ENCODE assay signal across 19 mouse cellular contexts in genomic region chr1:187178546-187178945, GRCm38 (mm10). TPM values are rescaled to one million over a fixed set of nuclear protein-coding genes. Genes with fewer than 3 reads are reported as not detected.
"Had no signal": no experiment of that assay in that cellular context is flagged by ENCODE, and none has a peak within 500 bp of the region (broad histone marks: within the 10 kb centered on the region; RNA-seq: fewer than 3 reads in every experiment).

No protein-coding gene starts in this region.

- H3K27me3 ChIP-seq: liver, embryonic 15.5 days; lung, embryonic 15.5 days; megakaryocyte, embryonic 14.5 days; midbrain, embryonic 12.5 days; neural tube, embryonic 12.5 days; stomach, embryonic 15.5 days had no signal

- DNase-seq: liver, postnatal 0 days; lung, adult 2 months; lung, postnatal 14 days; lung, postnatal 36 days; midbrain, embryonic 14.5 days; right cerebral cortex, postnatal 14 days; thymus, adult 2 months; thymus, postnatal 25 days had no signal

- H3K4me1 ChIP-seq: liver, embryonic 15.5 days; lung, embryonic 15.5 days; megakaryocyte, embryonic 14.5 days; midbrain, embryonic 12.5 days; neural tube, embryonic 12.5 days; stomach, embryonic 15.5 days had no signal

- H3K4me3 ChIP-seq: liver, embryonic 15.5 days; lung, embryonic 15.5 days; megakaryocyte, embryonic 14.5 days; midbrain, embryonic 12.5 days; neural tube, embryonic 12.5 days; stomach, embryonic 15.5 days had no signal

- H3K36me3 ChIP-seq: liver, embryonic 15.5 days; lung, embryonic 15.5 days; midbrain, embryonic 12.5 days; neural tube, embryonic 12.5 days; stomach, embryonic 15.5 days had no signal

- H3K9me3 ChIP-seq: liver, embryonic 15.5 days; lung, embryonic 15.5 days; midbrain, embryonic 12.5 days; neural tube, embryonic 12.5 days; stomach, embryonic 15.5 days had no signal

- H3K27ac ChIP-seq: liver, embryonic 15.5 days; lung, embryonic 15.5 days; macrophage; midbrain, embryonic 12.5 days; neural tube, embryonic 12.5 days; stomach, embryonic 15.5 days; stomach, postnatal 0 days had no signal

RNA-seq across cellular contexts. Expression of gene Spata17, which starts 36.7 kb away (rescaled TPM):
- total RNA-seq: monocyte, adult 5-6 weeks; neutrophil, adult 5-6 weeks had no signal
- polyA plus RNA-seq: macrophage; spleen, adult 2 months had no signal
